Mouse (Mus musculus): ENCODE results near the gene Bpifa1.
"Not testable (repeated sequence)": the region's sequence is repeated elsewhere in the genome, so short reads cannot be mapped to it uniquely, and the experiment has no call there.

The Bpifa1 gene

DNA sequence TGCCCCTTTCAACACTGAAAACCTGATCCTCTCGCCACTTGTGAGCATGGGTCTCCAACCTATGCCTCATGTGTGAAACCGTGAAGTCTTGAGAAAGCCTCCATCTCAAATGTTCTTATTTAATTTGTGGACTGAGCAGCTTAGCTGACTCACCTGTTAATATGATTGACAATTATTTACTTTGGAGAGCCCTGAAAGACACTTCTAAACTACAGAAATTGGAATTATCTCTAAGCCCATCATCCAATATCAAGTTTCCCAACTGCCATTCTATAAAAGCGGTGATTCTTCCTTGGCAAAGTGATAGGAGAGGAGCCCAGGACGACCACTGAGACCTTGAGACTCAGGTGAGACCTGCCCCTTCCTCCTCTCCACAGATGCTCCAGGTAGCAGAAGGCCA, at the start of gene Bpifa1:
Gene Bpifa1, plus strand, starts transcription at position 301 of the 400 bp plus-strand sequence.
- DNase-seq (ENCODE audit: low spot score): no peak

- DNase-seq (ENCODE audit: low spot score): no peak
These were observed 44.9 kb upstream of the Bpifa1 start for GRCm38 (mm10) chr2:154097734-154098133.

DNA sequence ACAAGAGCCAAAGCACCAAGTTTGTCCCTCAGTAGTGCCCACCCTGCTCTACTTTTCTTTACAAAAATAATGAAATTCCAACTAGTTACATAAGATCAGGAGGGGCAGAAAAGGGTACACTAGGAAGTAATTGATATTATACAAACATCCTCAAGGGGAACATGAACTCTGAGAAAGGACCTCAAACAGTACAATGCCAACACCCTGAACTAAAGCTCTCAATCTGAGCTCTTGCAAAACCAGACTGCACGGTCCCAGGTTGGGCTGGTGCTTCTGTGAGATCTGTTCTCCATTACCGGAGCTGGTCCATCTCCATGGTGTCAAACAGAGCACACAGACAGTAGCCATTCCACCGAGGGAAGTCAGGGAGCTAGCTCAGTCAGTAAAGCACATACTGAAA, 25.3 kb upstream of the Bpifa1 start:
- no peak for DNase-seq (ENCODE audit: low spot score)

GRCm38 (mm10) chr2:154130120-154130519, 12.6 kb upstream of the Bpifa1 start, which contains the start of gene Bpifa3:
Bpifa3 (plus strand) TSS chr2:154130336.
- DNase-seq (ENCODE audit: low spot score): no peak

- DNase-seq (ENCODE audit: low spot score): no peak
These were observed 1.1 kb downstream of the Bpifa1 start for GRCm38 (mm10) chr2:154143735-154144134.

- DNase-seq (ENCODE audit: low spot score): no peak
These were observed 4.8 kb downstream of the Bpifa1 start for GRCm38 (mm10) chr2:154147496-154147895.

- peak; percentile 15 for DNase-seq (ENCODE audit: low spot score)
These were observed 15.8 kb downstream of the Bpifa1 start for GRCm38 (mm10) chr2:154158433-154158832.

DNA sequence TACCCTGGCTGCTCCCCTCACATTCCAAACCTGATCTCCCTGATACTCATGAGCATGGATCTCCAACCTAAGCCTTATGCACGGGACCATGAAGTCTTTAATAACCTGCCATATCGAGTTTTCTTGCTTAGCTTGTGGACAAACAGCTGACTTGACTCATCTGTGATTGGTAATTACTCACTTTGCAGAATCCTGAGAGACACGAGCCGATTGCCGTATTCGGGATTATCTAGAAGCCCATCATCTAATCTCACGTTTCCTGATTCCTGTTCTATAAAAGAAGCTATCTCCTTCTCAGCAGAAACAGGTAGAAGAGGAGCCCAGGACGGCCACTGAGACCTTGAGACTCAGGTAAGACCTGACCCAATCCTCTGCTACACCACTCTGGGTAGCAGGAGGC, 19.6 kb downstream of the Bpifa1 start, which contains the start of gene Bpifa5:
Gene Bpifa5, plus strand, starts transcription at position 301 of the 400 bp plus-strand sequence.
- DNase-seq (ENCODE audit: low spot score): no peak

- no peak for DNase-seq (ENCODE audit: low spot score)
These were observed 20.6 kb downstream of the Bpifa1 start for GRCm38 (mm10) chr2:154163306-154163705.

GRCm38 (mm10) chr2:154169172-154169571, 26.5 kb downstream of the Bpifa1 start:
- no peak for DNase-seq (ENCODE audit: low spot score)

GRCm38 (mm10) chr2:154171621-154172020, 28.9 kb downstream of the Bpifa1 start:
- no peak for DNase-seq (ENCODE audit: low spot score)

- DNase-seq (ENCODE audit: low spot score): peak; percentile 9
These were observed 30.6 kb downstream of the Bpifa1 start for GRCm38 (mm10) chr2:154173313-154173712.

DNA sequence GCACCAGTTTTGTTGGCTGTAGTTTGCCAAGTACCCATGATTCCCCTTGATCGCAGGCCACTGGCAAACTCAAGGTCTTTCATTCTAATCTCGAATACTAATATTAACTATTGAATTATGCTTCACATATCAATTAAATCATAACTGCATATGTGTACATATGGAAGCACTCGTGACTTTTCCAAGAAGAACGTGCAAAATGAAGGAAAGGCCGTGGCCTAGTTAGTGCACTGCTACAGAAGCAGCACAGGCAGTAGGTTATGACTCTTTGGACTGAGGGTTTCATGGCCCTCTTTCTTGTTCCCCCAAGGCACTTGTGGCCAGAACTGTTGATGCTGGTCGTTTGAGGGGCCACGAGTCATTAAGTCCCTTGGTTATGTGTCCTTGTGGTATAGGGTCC, 39.2 kb downstream of the Bpifa1 start:
- not testable (repeated sequence) for DNase-seq (ENCODE audit: low spot score)

DNA sequence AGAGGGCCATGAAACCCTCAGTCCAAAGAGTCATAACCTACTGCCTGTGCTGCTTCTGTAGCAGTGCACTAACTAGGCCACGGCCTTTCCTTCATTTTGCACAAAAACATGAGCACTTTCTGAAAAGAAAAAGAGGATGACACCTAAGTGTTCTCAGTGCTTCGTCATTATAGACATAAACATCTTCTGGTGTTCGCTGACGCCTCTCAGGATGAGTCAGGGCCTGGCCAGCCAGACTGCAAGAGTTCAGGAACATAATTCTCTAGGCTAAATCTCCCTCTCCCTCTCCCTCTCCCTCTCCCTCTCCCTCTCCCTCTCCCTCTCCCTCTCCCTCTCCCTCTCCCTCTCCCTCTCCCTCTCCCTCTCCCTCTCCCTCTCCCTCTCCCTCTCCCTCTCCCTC, 40.4 kb downstream of the Bpifa1 start:
- DNase-seq (ENCODE audit: low spot score): not testable (repeated sequence)

DNA sequence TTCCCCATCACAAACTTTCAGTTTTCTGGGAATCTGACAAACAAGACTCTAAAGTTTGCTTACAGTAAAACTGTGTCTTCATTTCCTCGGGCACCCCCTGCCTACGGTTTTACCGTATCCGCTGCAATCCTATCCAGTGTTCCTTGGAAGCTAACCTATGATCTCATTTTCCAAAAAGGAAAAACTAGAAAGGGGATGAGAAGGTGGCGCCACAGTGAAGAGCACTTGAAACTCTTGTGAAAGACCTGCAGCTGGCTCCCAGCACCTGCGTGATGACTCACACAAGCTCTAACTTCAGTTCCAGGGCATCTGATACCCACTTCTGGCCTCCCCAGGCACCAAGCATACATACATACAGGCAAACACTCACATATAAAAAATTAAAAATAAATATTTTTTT, 42.6 kb downstream of the Bpifa1 start:
- DNase-seq (ENCODE audit: low spot score): no peak

DNA sequence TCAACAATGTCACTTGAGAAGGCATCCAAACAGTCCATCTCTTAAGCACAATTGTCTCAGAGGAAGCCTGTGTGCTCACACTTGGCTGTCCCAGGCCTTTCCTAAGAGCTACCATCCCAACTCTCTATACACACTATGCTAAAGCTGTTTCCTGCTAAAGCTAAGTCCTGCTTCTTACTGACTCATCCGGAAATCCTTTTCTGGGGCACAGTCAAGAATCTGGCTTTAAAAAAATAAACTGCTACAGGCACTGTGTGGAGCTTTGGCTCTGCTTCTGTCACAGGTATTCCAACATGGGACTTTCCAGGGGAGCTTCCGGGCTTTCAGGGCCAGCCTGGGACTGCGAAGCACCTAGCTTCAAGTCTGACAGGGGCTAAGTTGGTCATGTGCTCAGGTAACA, 43.1 kb downstream of the Bpifa1 start:
- no peak for DNase-seq (ENCODE audit: low spot score)

DNA sequence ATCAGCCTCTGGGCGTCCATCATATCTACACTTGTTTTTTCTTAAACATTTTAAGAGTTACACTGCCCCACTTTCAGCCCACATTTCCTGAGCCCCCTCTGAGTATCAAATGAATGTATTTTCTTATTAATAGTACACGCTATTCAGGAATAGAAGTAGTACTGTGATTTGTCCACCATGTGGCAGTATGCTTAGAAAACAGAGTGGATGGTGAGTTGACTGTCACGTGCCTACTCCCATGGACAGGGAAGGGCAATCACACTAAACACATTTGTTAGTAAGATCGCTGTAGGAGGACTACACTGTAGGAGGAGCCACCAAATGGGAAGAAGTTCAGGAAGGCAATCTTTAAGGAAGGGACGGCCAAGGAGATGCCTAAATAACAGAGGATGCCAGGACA, 44.8 kb downstream of the Bpifa1 start:
- DNase-seq (ENCODE audit: low spot score): no peak

GRCm38 (mm10) chr2:154189877-154190434, 47.3 kb downstream of the Bpifa1 start:
- DNase-seq (ENCODE audit: low spot score): no peak

- no peak for DNase-seq (ENCODE audit: low spot score)
These were observed 48.0 kb downstream of the Bpifa1 start, which contains the start of gene Bpifb1 for GRCm38 (mm10) chr2:154190546-154191258. Bpifb1 (plus strand) TSS chr2:154190818.

- DNase-seq (ENCODE audit: low spot score): no peak
These were observed 49.5 kb downstream of the Bpifa1 start for GRCm38 (mm10) chr2:154192141-154192540.

DNA sequence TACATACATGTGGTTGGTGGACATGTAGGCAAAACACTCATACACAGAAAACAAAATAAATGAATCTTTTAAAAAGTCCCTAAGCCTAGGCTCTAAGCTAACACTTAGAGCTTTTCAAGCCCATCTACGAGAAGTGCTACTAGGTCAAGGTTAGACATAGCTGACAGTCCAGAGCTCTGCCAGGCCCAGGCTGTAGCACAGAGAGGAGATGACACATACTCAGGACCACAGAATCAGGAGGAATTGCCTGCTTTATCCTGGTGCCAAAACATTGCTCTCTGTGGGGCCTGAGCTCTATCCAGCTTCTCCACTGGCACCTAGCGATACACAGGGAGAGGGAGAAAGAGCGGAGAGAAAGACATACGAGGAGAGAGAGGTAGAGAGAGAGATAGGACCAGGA, 50.4 kb downstream of the Bpifa1 start:
- no peak for DNase-seq (ENCODE audit: low spot score)

DNA sequence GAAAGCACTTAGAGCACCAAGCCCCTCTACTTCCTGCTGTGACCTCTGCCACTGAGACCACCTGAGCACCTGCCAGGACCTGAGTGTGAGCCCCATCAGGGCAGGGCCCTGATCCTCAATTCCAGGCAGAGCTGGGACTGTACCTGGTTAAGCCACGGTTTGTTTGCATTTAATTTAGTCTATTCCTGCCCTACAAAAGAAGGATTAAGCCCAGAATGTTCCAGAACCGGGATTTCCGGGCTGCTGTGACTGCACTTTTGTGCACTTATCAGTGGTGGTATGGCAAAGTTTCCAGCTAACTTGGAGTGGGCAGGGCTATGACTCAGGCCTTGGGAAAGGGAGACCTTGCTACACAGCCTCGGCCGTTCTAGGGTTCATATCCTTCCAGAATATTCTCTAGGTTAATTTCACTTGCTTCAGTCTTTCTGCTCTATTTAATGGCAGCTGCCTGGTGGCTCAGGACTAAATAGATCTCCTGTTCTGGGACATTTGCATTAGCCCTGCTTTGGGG, 51.4 kb downstream of the Bpifa1 start:
- DNase-seq (ENCODE audit: low spot score): no peak

DNA sequence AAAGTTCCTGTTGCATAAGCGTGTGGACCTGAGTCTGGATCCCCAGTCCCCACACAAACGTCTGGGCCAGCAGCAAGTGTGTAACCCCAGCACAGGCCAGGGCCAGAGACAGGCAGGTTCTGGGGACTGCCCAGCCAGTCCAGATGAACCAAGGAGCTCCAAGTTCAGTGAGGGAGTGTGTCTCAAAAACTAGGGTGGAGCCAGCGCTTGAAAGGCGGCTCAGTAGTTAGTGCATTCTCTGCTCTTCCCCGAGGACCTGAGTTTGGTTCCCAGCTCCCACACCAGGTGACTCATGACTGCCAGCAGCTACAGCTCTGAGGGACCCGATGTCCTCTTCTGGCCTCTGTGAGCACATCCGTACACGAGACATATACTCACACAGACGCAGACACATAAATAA, 54.4 kb downstream of the Bpifa1 start:
- DNase-seq (ENCODE audit: low spot score): no peak

All from c-Kit-positive CD71-positive TER-119-positive erythroid progenitor cells, embryonic 14.5 days (primary cell).